Mouse (Mus musculus): ENCODE measurements around the gene Fbxl4.

The Fbxl4 gene

GRCm38 (mm10) chr4:22477711-22478230 is 120.4 kb downstream of the Fbxl4 start:
- no peak for DNase-seq (ENCODE audit: low read depth)

- no peak for DNase-seq (ENCODE audit: low read depth)
These were observed 121.4 kb downstream of the Fbxl4 start for GRCm38 (mm10) chr4:22478488-22479367.

- DNase-seq (ENCODE audit: low read depth) = no peak
These were observed 122.2 kb downstream of the Fbxl4 start for GRCm38 (mm10) chr4:22479368-22480090.

GRCm38 (mm10) chr4:22480091-22480857 is 122.9 kb downstream of the Fbxl4 start:
- no peak for DNase-seq (ENCODE audit: low read depth)

- DNase-seq (ENCODE audit: low read depth) = no peak
These were observed 123.5 kb downstream of the Fbxl4 start for GRCm38 (mm10) chr4:22480858-22481205.

GRCm38 (mm10) chr4:22482118-22482517 is 124.8 kb downstream of the Fbxl4 start:
- DNase-seq (ENCODE audit: low read depth) = no peak

GRCm38 (mm10) chr4:22482756-22483280 is 125.5 kb downstream of the Fbxl4 start:
- DNase-seq (ENCODE audit: low read depth) = no peak

GRCm38 (mm10) chr4:22483548-22483947 is 126.2 kb downstream of the Fbxl4 start:
- no peak for DNase-seq (ENCODE audit: low read depth)

All from 416B (cell line).